Mouse (Mus musculus) testis, adult 2 months (tissue): ENCODE results near the gene Ctnna2.

ENCODE experiments used
- CTCF ChIP-seq: fragments of 200-500 bp; IDR thresholded peaks from 2 replicates; pipeline ENCODE4 v1.5.1; 2012; ENCODE audit warnings: low read depth, mild to moderate bottlenecking, inconsistent platforms, low read length, moderate library complexity; ENCODE audit not compliant: control insufficient read depth, insufficient read depth, insufficient replicate concordance
- POLR2A ChIP-seq: fragments of 200-500 bp; IDR thresholded peaks from 2 replicates; pipeline ENCODE4 v1.6.1; 2012; ENCODE audit warnings: low read depth, mild to moderate bottlenecking, inconsistent platforms, low read length, moderate library complexity; ENCODE audit not compliant: control insufficient read depth

DNA sequence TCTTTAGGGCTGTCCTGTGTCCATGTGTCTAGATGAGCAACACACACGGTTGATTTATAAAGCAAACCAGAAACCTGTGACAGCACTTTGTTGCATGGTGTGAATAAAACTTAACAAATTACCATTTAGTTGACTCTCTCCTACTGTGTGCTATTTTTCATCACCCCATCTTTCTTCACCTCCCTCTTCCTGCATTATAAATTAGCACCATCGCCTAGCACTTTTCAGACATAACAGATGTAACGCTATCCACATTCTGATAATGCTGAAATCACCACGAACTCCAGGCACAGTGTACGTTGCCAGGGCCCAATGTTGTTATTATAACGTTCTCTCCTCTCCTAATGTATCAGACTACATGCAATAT lies 621.0 kb downstream of the Ctnna2 start:
- TF ChIP-seq CTCF = no peak
- no peak for TF ChIP-seq POLR2A
